Mouse (Mus musculus): ENCODE measurements around the gene Med18.

DNA sequence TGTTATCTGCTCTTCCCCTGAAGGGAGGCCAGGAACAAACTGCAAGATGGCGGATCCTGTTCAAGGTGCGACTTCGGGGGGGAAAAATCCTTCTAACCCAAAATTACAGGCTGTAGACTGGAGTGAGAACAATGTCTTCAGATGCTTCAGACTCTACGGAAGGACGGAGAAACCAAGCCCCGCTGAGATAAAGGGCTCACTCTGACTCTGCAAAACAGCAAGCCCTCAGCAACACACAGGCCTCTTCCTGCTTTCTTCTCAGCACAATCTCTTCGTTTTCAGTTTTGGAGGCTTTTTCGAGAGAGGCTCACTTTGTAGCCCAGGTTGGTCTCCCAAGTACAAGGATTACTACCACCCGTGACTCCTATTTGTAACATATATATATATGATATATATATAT, 9.7 kb upstream of the Med18 start:
- TF ChIP-seq TAL1 (IDR thresholded peaks at IDR 0.05; ENCODE audit: low read length) (no peak), CTCF (IDR thresholded peaks at IDR 0.05 in 2 of 3, conservative IDR thresholded peaks at IDR 0.05 in 1 of 3; ENCODE audit: control insufficient read depth in 1 of 3, insufficient read depth in 1 of 3, low read depth in 2 of 3, low read length in 3 of 3, poor library complexity in 1 of 3, severe bottlenecking in 1 of 3) (no peak), POLR2A (IDR thresholded peaks at IDR 0.05; ENCODE audit: control insufficient read depth in 1 of 2, insufficient read depth in 1 of 2, low read depth in 1 of 2, low read length in 2 of 2, poor library complexity in 1 of 2) (no peak), TCF12 (IDR thresholded peaks at IDR 0.05; ENCODE audit: low read depth, low read length) (no peak), JUND (IDR thresholded peaks at IDR 0.05; ENCODE audit: low read depth, low read length) (no peak), POLR2AphosphoS5 (IDR thresholded peaks at IDR 0.05; ENCODE audit: borderline replicate concordance, low read depth, low read length) (no peak), ZC3H11A (IDR thresholded peaks at IDR 0.05; ENCODE audit: low read depth, low read length) (no peak), TBP (IDR thresholded peaks at IDR 0.05; ENCODE audit: low read depth, low read length) (no peak), EP300 (IDR thresholded peaks at IDR 0.05; ENCODE audit: low read depth in 1 of 2, low read length in 2 of 2) (no peak), MYC (IDR thresholded peaks at IDR 0.05; ENCODE audit: low read depth, low read length) (no peak), ZNF384 (IDR thresholded peaks at IDR 0.05; ENCODE audit: low read depth, low read length) (no peak), POLR2AphosphoS2 (IDR thresholded peaks at IDR 0.05; ENCODE audit: low read length) (no peak)
